Mouse (Mus musculus) layer of hippocampus, postnatal 10 days (tissue): ENCODE data around the gene Scand1. TPM values are rescaled to one million over a fixed set of nuclear protein-coding genes. Genes with fewer than 3 reads are reported as not detected.

Experiments
- DNase-seq, 2 experiments: peaks; one replicate each; pipeline ENCODE4 v3.0.0; 2021; ENCODE audit warnings: low spot score in 2 of 2
- total RNA-seq, 2 experiments: library from RNA; stranded (reverse); gene quantifications; 2 replicates each; pipeline ENCODE4 v1.2.3; 2021

Gene Scand1
- total RNA-seq, 2 experiments from 2014 or later = 116 to 132 TPM

- no peak for DNase-seq
These were observed 2.6 kb downstream of the Scand1 start for GRCm38 (mm10) chr2:156309948-156310347.

DNA sequence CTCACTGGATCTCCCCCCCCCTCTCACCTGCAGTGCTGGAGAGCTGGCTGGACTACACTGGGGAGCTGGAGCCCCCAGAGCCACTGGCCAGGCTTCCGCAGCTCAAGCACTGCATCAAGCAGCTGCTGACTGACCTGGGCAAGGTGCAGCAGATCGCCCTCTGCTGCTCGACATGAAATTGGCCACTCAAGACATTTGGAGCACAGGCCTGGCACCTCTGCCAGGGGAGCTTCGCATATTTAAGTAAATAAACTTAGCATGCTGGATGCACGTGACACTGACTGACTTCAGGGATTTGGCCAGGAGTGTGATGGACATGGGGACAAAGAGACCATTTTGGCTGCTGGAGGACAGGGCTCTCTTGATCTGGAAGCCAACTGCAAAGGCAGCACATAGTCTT, 5.2 kb downstream of the Scand1 start:
- no peak for DNase-seq

DNA sequence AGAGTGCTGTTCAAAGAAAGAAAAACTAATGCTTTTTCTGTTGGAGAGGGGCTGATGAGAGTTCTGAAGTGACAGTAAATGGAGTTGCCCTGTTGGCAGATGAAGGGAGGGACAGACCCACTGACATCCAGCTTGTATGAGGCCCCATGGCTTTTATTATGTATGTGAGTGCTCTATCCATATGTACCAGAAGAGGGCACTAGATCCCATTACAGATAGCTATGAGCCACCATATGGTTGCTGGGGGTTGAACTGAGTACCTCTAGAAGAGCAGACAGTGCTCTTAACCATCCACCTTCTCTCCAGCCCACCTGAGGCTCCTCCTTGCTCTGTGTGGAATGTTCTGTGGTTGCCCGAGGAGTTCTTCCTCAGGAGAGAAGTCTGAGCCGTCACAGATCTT, 6.7 kb downstream of the Scand1 start:
- DNase-seq = no peak

DNA sequence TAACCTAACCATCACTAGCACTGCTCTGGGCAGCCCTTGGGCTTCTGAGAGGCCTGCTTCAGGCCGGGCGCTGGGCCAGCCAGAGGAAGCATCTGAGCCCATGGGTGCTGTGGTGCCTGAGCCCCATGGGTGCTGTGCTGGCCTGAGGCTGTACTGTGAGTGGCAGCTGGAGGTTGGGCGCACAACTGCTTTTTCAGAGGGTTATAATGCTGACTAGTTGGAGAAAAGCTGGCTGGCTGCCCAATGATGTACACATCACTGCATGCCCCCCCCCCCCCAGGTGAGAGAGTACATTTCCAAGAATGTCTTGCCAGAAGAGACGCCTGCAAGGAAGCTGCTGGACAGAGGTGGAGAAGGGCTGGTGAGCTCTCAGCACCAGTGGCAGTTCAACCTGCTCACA, 8.2 kb downstream of the Scand1 start:
- DNase-seq = no peak

- no peak for DNase-seq
These were observed 10.4 kb downstream of the Scand1 start for GRCm38 (mm10) chr2:156302063-156302462.

GRCm38 (mm10) chr2:156298458-156298857, 14.0 kb downstream of the Scand1 start:
- no peak for DNase-seq

DNA sequence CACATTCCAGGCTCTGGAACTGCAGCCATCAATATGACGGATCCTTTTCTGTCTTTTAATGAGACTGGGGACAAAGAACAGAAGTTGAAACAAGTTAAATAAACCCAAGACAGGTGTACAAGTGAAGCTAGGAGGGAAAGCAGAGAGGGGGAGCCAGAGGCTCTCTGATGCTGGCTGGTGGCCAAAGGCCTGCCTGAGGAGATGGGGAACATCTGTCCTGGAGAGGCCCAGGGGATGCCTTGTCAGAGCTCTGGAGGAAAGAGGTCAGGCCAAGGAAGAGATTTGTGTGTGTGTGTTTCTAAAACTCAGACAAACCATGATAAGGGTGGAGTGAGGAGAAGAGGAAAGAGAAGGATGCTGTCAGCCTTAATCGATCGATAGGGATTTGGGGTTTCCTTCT, 14.9 kb downstream of the Scand1 start:
- no peak for DNase-seq

DNA sequence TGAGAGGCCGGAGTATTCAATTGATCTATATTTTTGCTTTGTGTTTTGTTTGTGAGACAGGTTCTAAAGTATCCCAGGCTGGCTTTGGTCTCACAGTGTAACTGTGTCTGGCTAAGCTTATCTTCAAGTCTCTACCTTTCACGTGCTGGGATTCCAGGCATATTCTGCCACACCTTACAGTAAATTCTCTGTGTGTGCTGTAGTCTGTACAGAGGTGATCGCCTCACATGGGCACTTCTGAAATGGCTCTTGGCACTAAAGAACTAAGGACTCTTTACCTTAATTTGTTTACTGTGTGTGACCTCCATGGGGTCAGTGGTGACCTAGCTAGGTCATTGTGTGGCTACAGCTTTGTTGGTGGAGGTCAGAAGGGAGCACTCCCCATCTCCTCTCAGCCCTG, 16.3 kb downstream of the Scand1 start:
- no peak for DNase-seq

DNA sequence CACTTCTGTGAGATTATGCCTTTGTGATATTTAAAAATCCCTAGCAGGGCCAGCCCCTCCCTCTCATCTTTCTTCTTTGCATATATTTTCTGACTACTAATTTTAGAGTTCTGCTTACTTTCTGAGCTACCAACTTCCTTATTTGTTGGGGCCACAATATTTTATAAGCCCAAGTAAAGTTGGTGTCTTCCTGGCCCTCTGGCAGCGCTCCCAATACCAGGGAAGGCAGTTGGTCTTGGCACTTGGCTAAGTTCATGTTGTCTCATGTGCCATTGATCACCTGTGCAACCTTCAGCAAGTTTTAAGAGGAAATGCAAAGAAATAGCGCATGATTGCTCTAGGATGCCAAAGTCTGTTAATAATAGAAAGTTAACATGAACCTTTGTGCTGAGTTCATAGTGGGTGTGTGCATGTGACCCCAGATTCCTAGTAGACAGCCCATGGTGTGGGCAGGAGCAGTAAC, 16.9 kb downstream of the Scand1 start:
- no peak for DNase-seq

DNA sequence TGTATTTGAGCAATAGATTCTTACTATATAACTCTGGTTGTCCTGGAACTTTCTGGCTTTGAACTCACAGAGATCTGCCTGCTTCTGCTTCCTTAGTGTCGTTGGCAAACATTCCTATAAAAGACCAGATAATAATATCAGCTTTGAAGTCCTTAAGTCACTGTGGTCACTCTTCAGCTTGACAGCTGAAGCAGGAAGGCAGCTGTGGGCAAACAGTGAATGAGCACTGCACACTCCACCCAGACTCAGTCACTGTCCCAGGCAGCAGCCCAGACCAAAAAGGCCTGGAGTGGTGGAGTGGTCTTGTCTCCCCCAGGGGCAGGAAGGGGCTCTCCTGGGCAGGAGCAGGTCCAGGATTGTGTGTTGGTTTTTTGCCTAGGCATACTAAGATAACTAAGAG, 20.5 kb downstream of the Scand1 start:
- no peak for DNase-seq

DNA sequence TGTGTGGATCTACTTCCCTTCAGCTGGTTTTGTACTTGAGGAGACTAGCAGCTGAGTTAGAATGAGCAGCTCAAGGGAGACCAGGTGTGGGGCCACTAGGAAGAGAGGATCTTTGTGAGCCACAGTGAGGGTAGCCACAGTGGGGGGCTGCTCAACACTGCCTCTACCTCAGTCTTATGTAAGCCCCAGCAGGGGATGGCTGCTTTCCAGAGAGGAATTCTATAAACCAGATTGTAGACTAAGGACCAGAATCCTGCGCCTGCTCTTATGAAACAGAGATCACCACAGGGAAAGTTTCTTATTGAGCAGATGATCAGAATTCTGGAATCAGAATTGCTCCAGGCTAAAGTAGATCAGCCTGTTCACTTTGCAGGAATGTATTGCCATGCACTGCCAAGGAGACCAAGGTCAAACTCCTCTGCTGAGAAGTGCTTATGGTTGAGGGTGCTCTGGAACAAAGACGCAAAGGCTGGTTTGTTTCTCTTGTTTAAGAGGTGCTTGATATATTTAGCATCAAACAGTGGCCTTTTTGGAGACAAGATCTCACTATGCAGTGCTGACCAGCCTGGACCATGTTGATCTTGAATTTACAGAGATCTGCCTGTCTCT, 22.8 kb downstream of the Scand1 start:
- no peak for DNase-seq

DNA sequence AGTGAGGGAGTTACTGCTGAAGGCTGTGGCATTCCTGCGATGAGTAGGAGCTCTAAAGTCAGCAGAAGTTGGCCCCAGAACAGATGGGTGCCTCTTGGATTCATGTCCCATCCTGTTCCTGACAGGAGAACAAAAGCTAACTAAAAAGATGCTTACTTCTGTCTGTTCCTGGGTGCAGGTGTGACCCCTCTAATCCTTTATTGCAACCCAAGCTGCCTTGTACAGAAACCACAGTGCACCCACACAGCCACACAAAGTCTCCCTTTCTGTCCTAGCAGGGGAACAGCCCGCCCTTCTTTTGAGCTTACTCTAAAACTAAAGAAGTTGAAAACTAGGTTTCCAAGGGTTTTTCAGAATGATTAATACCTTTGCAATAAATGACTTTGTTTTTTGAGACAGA, 24.3 kb downstream of the Scand1 start:
- DNase-seq = no peak

DNA sequence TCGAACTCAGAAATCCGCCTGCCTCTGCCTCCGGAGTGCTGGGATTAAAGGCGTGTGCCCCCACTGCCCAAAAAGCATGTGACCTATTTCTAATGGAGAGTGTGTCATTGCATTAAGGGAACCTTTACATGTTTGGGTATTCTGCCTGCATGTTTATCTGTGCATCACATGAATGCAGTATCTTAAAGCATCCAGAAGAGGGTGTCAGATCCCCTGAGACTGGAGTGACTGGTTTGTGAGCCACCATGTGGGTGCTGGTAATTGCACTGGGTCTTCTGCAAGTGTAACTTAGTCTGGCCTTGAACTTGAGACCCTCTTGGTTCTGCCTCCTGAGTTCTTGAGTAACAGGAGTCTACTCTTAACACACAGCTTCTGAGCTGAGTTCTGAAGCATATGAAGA, 25.8 kb downstream of the Scand1 start:
- no peak for DNase-seq

DNA sequence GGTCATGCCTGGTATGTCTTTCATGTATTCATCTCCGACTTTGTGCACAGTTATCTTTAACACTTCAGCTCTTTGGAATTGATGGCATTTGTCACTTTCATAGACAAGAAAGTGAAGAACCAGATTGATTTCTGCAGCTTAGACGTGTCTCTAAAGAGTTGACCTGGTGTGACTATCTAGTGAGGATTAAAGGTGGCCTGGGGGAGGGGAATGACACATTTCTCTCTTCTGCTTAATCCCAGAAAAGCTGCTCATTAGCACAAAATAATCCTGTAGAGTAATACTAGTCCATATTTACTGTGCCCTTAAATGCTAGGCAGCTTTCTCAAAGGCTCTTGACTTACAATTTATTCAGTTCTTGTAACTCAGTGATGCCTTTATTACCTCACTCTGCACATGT, 27.3 kb downstream of the Scand1 start:
- no peak for DNase-seq

DNA sequence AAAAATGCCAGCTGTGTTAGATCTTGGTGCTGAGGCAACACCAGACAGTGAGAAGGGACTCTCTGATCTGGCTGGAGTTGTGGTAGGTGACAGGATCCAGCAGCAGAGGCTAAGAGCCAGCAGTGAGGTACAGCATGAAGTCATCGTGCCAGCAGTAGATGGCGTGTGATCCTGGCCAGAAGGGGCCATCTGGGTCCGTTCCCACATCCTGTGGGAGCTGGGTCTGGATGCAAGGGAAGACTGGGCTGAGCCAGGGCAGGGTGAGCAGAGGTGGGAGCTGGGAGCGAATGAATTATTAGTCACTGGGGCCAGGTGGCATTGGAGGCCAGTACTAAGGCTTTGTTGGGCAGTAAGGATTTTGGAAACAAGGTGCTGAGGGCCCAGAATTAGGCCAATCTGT, 31.3 kb downstream of the Scand1 start:
- DNase-seq = no peak

DNA sequence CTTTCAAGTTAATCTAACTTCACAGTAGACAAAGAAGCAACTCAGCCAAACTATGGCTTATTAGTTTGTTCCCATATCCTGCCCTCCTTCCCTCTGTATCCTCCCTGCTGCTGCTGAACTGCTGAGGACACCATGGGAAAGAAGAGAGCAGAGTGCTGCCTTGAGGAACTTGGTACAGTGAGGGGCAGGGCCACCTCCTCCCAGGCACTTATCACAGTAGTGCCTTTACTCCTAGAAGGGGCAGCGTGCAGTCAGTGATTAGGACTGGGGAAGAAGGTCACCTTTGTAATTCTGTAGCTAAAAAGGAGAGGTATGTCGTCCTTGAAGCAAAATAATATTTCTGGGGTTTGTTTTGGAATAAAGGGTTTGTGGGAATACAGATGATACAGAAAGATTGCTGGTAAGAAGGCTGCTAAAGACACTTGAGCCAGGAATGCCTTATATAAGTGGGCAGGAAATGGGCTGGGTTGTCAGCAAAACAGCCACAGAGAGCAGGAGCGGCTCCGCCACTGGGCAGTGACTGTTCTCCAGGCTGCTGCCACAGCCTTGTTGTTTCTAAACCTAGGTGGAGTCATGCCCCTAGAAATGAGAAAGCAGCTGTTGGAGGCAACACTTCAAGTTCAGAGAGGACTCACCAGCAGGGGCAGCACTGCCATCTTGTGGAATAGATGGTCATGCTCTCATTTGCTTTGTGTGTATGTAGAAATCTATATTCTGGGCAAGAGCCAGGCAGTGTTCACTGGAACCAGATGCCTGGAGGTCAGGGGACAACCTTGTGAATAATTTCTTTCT, 34.1 kb downstream of the Scand1 start:
- DNase-seq = peak; percentile 75 to 81

GRCm38 (mm10) chr2:156272553-156272952, 40.0 kb downstream of the Scand1 start:
- DNase-seq = no peak

DNA sequence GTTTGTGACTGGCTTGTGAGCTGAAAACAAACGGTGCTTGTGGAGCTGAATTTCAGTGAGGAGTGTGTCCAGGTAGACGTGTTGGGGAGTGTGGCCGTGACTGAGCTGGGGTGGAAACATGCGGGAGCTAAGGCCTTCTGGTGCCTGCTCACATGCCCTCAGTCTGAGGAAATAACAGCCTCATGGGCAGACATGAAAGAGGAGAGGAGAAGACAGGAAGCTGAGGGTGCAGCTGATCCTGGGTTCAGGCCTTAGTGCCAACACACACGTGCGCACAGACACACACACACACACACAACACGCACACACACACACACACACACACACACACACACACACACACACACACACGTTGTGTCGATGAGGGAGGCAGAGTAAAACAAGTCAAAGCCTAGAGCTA, 44.9 kb downstream of the Scand1 start:
- DNase-seq = no peak

DNA sequence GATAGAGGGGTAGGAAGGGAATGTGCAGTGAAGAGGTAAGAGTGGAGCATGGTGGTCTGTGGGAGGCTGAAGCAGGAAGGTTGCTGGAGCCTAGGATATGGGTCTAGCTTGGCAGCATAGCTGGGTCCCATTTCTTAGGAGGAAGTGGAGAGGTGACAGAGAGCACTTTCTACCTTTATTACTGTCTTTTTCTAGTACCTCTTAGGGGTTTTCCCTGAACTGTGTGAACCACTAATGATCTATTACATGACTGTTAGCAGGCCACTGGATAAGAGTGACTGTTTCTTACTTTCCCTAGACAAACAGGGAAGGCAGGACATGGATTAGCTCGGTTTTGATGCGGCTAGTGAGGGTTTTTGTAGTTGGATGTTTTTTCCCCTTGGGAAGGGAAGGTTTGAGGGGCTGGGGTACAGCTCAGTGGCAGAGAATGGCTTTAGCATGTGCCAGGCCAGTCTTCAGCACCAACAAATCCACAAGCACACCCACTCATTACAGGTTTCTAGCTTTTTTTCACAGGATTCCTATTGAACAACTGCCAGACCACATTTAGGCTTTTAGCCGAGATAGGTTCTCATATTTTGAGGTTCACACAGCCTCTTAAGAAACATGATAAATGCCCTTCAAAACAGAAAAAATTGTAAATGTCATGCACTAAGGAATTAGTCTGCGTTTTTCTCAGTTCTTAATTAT, 49.2 kb downstream of the Scand1 start:
- DNase-seq = no peak
